Mouse (Mus musculus) right cerebral cortex, postnatal 14 days (tissue): ENCODE results near the gene Tgfa.

Experiments used
- DNase-seq: peaks from one replicate; pipeline ENCODE4 v3.0.0; 2022

Gene Tgfa

GRCm38 (mm10) chr6:86298961-86299360 lies 103.9 kb downstream of the Tgfa start:
- no peak for DNase-seq

GRCm38 (mm10) chr6:86299381-86299780 lies 104.4 kb downstream of the Tgfa start:
- no peak for DNase-seq

GRCm38 (mm10) chr6:86305680-86306079 lies 110.7 kb downstream of the Tgfa start:
- no peak for DNase-seq

GRCm38 (mm10) chr6:86314011-86314410 lies 119.0 kb downstream of the Tgfa start:
- no peak for DNase-seq

GRCm38 (mm10) chr6:86317066-86317465 lies 122.0 kb downstream of the Tgfa start:
- no peak for DNase-seq

GRCm38 (mm10) chr6:86318855-86319254 lies 123.8 kb downstream of the Tgfa start:
- DNase-seq, result no peak

- DNase-seq, result no peak
Measured at GRCm38 (mm10) chr6:86322031-86322563, 127.1 kb downstream of the Tgfa start.

GRCm38 (mm10) chr6:86322991-86323390 lies 128.0 kb downstream of the Tgfa start:
- no peak for DNase-seq

- DNase-seq, result no peak
Measured at GRCm38 (mm10) chr6:86324400-86324799, 129.4 kb downstream of the Tgfa start.
